Mouse (Mus musculus): ENCODE data around the gene Rad54l. TPM values are rescaled to one million over a fixed set of nuclear protein-coding genes. Genes with fewer than 3 reads are reported as not detected.
A peak's percentile ranks its signal among the peaks of the same experiment; 100 is the strongest.

Gene Rad54l
- total and polyA plus RNA-seq, 3 experiments = 29.4 to 44.0 TPM; not detected in 1

GRCm38 (mm10) chr4:116074861-116075620, 48.4 kb downstream of the Rad54l start, which contains the start of the genes Uqcrh and Lrrc41:
Gene Uqcrh, minus strand, starts transcription at chr4:116075071.
Gene Lrrc41, plus strand, starts transcription at chr4:116075269.
- Histone ChIP-seq H3K4me1 (ENCODE audit: control insufficient read depth in 1 of 2, insufficient read depth in 2 of 2, low read length in 2 of 2) (peaks cover 14 to 22% of the 10 kb centered on the region in 2 experiments), H3K79me2 (ENCODE audit: control insufficient read depth, insufficient read depth, low read length, poor library complexity) (peaks cover 68% of the 10 kb centered on the region), H3K36me3 (ENCODE audit: control insufficient read depth in 1 of 2, insufficient read depth in 2 of 2, low read length in 2 of 2) (peaks cover 2 to 28% of the 10 kb centered on the region in 2 experiments; a peak in 3 of 4 replicates), H3K9me3 (replicated peaks; ENCODE audit: insufficient read depth, low read length) (no peaks in the 10 kb centered on the region), H3K27ac (ENCODE audit: control insufficient read depth, low read depth, low read length) (peak within 1 kb of the TSS; percentile 86), H3K4me3 (ENCODE audit: control insufficient read depth in 1 of 2, insufficient read depth in 1 of 2, low read depth in 2 of 2, low read length in 2 of 2) (peak within 1 kb of the TSS; percentile 92 to 98), H3K27me3 (ENCODE audit: control insufficient read depth in 1 of 2, insufficient read depth in 2 of 2, low read length in 2 of 2) (no peaks in the 10 kb centered on the region), H3K9ac (ENCODE audit: control insufficient read depth, low read depth, low read length, poor library complexity, severe bottlenecking) (peak within 1 kb of the TSS; percentile 99)
- peak; percentile 98 for DNase-seq (ENCODE audit: low read depth, low spot score)
- TF ChIP-seq JUND (IDR thresholded peaks at IDR 0.05; ENCODE audit: low read depth, low read length) = no peak
- no peak for TF ChIP-seq MAX (IDR thresholded peaks at IDR 0.05; ENCODE audit: low read length)
- TF ChIP-seq USF2 (IDR thresholded peaks at IDR 0.05; ENCODE audit: borderline replicate concordance in 1 of 2, insufficient read depth in 1 of 2, low read depth in 1 of 2, low read length in 2 of 2) = no peak
- TF ChIP-seq ZKSCAN1 (IDR thresholded peaks at IDR 0.05; ENCODE audit: low read depth, low read length) = no peak
- no peak for TF ChIP-seq MYC (IDR thresholded peaks at IDR 0.05; ENCODE audit: low read depth, low read length)
- TF ChIP-seq ELF1 (IDR thresholded peaks at IDR 0.05; ENCODE audit: low read depth, low read length) = peak; percentile 52; the same call in 1 of the 2 replicates
- peak; percentile 48; the same call in 1 of the 2 replicates for TF ChIP-seq POLR2AphosphoS2 (IDR thresholded peaks at IDR 0.05; ENCODE audit: low read length)
- TF ChIP-seq GABPA (IDR thresholded peaks at IDR 0.05; ENCODE audit: low read depth, low read length) = no peak
- TF ChIP-seq NELFE (IDR thresholded peaks at IDR 0.05; ENCODE audit: low read depth, low read length) = peak; percentile 86
- no peak for TF ChIP-seq POLR2AphosphoS5 (IDR thresholded peaks at IDR 0.05; ENCODE audit: borderline replicate concordance, low read depth, low read length)
- TF ChIP-seq E2F4 (IDR thresholded peaks at IDR 0.05; ENCODE audit: borderline replicate concordance, low read depth, low read length) = no peak
- TF ChIP-seq TCF12 (IDR thresholded peaks at IDR 0.05; ENCODE audit: low read depth, low read length) = peak; percentile 81
- TF ChIP-seq USF1 (IDR thresholded peaks at IDR 0.05; ENCODE audit: low read depth, low read length) = no peak
- TF ChIP-seq EP300 (IDR thresholded peaks at IDR 0.05; ENCODE audit: low read depth in 1 of 2, low read length in 2 of 2) = no peak; a peak in 1 of 4 replicates
- TF ChIP-seq SIN3A (IDR thresholded peaks at IDR 0.05; ENCODE audit: low read length) = peak; percentile 67
- no peak for TF ChIP-seq ZNF384 (IDR thresholded peaks at IDR 0.05; ENCODE audit: low read depth, low read length)
- TF ChIP-seq POLR2A (IDR thresholded peaks at IDR 0.05; ENCODE audit: control insufficient read depth in 1 of 2, insufficient read depth in 1 of 2, low read depth in 1 of 2, low read length in 2 of 2, poor library complexity in 1 of 2) = peak; percentile 94 to 95
- no peak for TF ChIP-seq TAL1 (IDR thresholded peaks at IDR 0.05; ENCODE audit: low read length)
- peak; percentile 74 for TF ChIP-seq MXI1 (IDR thresholded peaks at IDR 0.05; ENCODE audit: low read depth, low read length)
- TF ChIP-seq MAZ (IDR thresholded peaks at IDR 0.05; ENCODE audit: low read depth, low read length) = peak; percentile 96
- TF ChIP-seq BHLHE40 (IDR thresholded peaks at IDR 0.05; ENCODE audit: borderline replicate concordance, low read depth, low read length) = no peak
- peak; percentile 93 for TF ChIP-seq HCFC1 (IDR thresholded peaks at IDR 0.05; ENCODE audit: low read depth, low read length)
- TF ChIP-seq MAFK (IDR thresholded peaks at IDR 0.05; ENCODE audit: borderline replicate concordance, low read depth, low read length) = no peak
- TF ChIP-seq RCOR1 (IDR thresholded peaks at IDR 0.05; ENCODE audit: low read depth, low read length) = no peak; the same call in 1 of the 2 replicates
- peak; percentile 100 for TF ChIP-seq CHD1 (IDR thresholded peaks at IDR 0.05; ENCODE audit: low read depth, low read length)
- peak in 1 of 3 experiments; percentile 5; a peak in 1 of 6 replicates for TF ChIP-seq CTCF (IDR thresholded peaks at IDR 0.05 in 2 of 3, conservative IDR thresholded peaks at IDR 0.05 in 1 of 3; ENCODE audit: control insufficient read depth in 1 of 3, insufficient read depth in 1 of 3, low read depth in 2 of 3, low read length in 3 of 3, poor library complexity in 1 of 3, severe bottlenecking in 1 of 3)
- TF ChIP-seq SMC3 (IDR thresholded peaks at IDR 0.05; ENCODE audit: low read depth, low read length) = no peak
- peak; percentile 75 for TF ChIP-seq ZMIZ1 (IDR thresholded peaks at IDR 0.05; ENCODE audit: low read depth, low read length)
- TF ChIP-seq KAT2A (conservative IDR thresholded peaks at IDR 0.05; ENCODE audit: low read depth, low read length) = peak; percentile 72; the same call in 1 of the 2 replicates
- TF ChIP-seq UBTF (IDR thresholded peaks at IDR 0.05; ENCODE audit: borderline replicate concordance, insufficient read depth, low read depth, low read length) = no peak
- TF ChIP-seq GATA1 (IDR thresholded peaks at IDR 0.05; ENCODE audit: low read depth, low read length) = 0 out of 2 replicates have a peak, but pooled peaks have one; percentile 9
- TF ChIP-seq ETS1 (IDR thresholded peaks at IDR 0.05; ENCODE audit: low read depth, low read length) = 0 out of 2 replicates have a peak, but pooled peaks have one; percentile 22
- peak; percentile 88 for TF ChIP-seq TBP (IDR thresholded peaks at IDR 0.05; ENCODE audit: low read depth, low read length)
- no peak for TF ChIP-seq MEF2A (IDR thresholded peaks at IDR 0.05; ENCODE audit: extremely low read depth, insufficient replicate concordance, low read depth, low read length, poor library complexity, severe bottlenecking)
- TF ChIP-seq RAD21 (IDR thresholded peaks at IDR 0.05; ENCODE audit: low read depth, low read length) = no peak
- TF ChIP-seq ZC3H11A (IDR thresholded peaks at IDR 0.05; ENCODE audit: low read depth, low read length) = no peak

Data from MEL (cell line).